Mouse (Mus musculus) stomach, postnatal 0 days (tissue): ENCODE data around the gene Cemip2.

Source experiments
- CTCF ChIP-seq: IDR thresholded peaks from 2 replicates; pipeline ENCODE4 v1.5.1; 2016; ENCODE audit warnings: antibody characterized with exemption, low read depth, mild to moderate bottlenecking, moderate library complexity
- EP300 ChIP-seq: optimal IDR thresholded peaks from 2 replicates; pipeline ENCODE3; 2016; ENCODE audit warnings: antibody characterized with exemption

DNA sequence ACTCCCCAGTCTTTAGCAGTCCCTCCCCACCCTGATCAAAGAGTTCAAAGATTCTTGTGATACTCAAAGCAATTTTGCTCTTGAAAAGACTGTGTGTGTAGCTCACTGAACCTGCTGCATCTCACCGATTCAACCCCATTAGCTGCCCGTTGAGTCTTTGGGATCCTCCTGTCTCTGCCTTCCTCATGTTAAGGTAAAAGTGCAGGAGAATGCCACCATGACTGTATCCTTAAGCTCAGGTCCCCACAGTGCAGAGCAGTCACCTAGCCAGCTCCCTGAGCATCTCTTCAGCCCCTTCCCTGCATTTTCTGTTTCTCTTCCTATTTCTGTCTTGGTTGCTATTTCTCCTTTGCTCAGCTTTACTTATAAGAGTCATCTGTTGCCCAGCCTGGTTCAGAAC, 45.0 kb upstream of the Cemip2 start:
- TF ChIP-seq CTCF (no peak), EP300 (no peak)
